Mouse (Mus musculus): ENCODE measurements around the gene Trmt44.

DNA sequence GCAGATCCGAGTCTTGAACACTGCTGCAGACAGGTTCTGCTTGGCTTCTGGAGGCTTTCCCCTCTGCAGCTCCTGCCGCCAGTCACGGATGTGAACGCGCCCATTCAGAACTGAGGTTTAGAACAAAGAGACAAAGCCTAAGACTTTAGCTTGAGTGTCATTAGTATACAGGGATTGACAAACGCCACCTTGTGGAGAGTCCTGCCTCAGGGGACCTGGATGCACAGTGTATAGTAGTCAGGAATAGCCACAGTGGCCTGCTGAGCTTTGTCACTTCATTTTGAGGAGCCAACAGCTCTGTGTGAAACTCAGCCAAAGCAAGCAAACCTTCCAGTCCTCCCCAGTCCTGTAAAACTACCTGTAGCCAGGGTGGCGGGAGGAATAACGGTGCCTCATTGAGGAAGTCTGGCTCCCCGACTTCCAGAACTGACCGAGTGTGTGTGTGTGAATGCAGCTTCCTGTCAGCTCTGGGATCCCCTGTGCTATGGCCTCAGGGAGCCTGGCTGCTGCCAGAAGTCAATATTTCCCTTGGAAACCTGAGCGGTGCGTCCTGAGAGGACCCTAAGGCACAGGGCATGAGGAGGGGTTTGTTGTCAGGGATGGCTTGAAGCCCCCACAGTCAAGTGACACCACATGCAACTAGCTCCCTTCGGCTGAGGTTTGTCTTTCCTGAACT lies 16.8 kb downstream of the Trmt44 start:
- TF ChIP-seq CTCF (IDR thresholded peaks at IDR 0.05; ENCODE audit: low read depth, low read length) (peak; percentile 36), EP300 (IDR thresholded peaks at IDR 0.05; ENCODE audit: insufficient read depth, low read depth, low read length) (no peak), POLR2A (IDR thresholded peaks at IDR 0.05; ENCODE audit: insufficient read depth, low read length) (no peak)

Data from ES-Bruce4 (cell line).